Mouse (Mus musculus) MEL (cell line): ENCODE results near the gene Harbi1.

Experiments used
- CTCF ChIP-seq, 3 experiments: IDR thresholded peaks in 2 of 3; conservative IDR thresholded peaks in 1 of 3; 2 replicates each; pipeline ENCODE4 v1.5.1; 2011 to 2012; ENCODE audit warnings: low read length in 3 of 3, low read depth in 2 of 3, mild to moderate bottlenecking in 2 of 3, improper control_type of control experiment in 1 of 3, inconsistent platforms in 1 of 3, mixed read lengths in 1 of 3, moderate library complexity in 1 of 3; ENCODE audit not compliant: control insufficient read depth in 1 of 3, insufficient read depth in 1 of 3, poor library complexity in 1 of 3, severe bottlenecking in 1 of 3
- POLR2A ChIP-seq, 2 experiments: IDR thresholded peaks; 2 replicates each; pipeline ENCODE4 v1.6.1; 2011 to 2012; ENCODE audit warnings: low read length in 2 of 2, mild to moderate bottlenecking in 2 of 2, control low read depth in 1 of 2, improper control_type of control experiment in 1 of 2, low read depth in 1 of 2, moderate library complexity in 1 of 2; ENCODE audit not compliant: control insufficient read depth in 1 of 2, insufficient read depth in 1 of 2, poor library complexity in 1 of 2
- SIN3A ChIP-seq: IDR thresholded peaks from 2 replicates; pipeline ENCODE4 v1.6.1; 2012; ENCODE audit warnings: low read length, improper control_type of control experiment, inconsistent platforms
- USF1 ChIP-seq: IDR thresholded peaks from 2 replicates; pipeline ENCODE4 v1.6.1; 2014; ENCODE audit warnings: low read depth, mild to moderate bottlenecking, inconsistent platforms, low read length, improper control_type of control experiment, moderate library complexity
- USF2 ChIP-seq, 2 experiments: IDR thresholded peaks; 2 replicates each; pipeline ENCODE4 v1.6.1; 2011 to 2012; ENCODE audit warnings: improper control_type of control experiment in 2 of 2, low read length in 2 of 2, borderline replicate concordance in 1 of 2, inconsistent platforms in 1 of 2, low read depth in 1 of 2, mild to moderate bottlenecking in 1 of 2; ENCODE audit not compliant: insufficient read depth in 1 of 2

- TF ChIP-seq SIN3A (no peak), USF1 (no peak), POLR2A (IDR thresholded peaks at IDR 0.05; ENCODE audit: control insufficient read depth in 1 of 2, insufficient read depth in 1 of 2, low read depth in 1 of 2, low read length in 2 of 2, poor library complexity in 1 of 2) (no peak), USF2 (IDR thresholded peaks at IDR 0.05; ENCODE audit: borderline replicate concordance in 1 of 2, insufficient read depth in 1 of 2, low read depth in 1 of 2, low read length in 2 of 2) (no peak), CTCF (IDR thresholded peaks at IDR 0.05 in 2 of 3, conservative IDR thresholded peaks at IDR 0.05 in 1 of 3; ENCODE audit: control insufficient read depth in 1 of 3, insufficient read depth in 1 of 3, low read depth in 2 of 3, low read length in 3 of 3, poor library complexity in 1 of 3, severe bottlenecking in 1 of 3) (no peak)
Measured at GRCm38 (mm10) chr2:91706456-91706855, 4.2 kb upstream of the Harbi1 start.
